Mouse (Mus musculus) thymus, postnatal 0 days (tissue): Measurements from ENCODE around the gene Spata45. TPM values are rescaled to one million over a fixed set of nuclear protein-coding genes. Genes with fewer than 3 reads are reported as not detected.
A peak's percentile ranks its signal among the peaks of the same experiment; 100 is the strongest.
"Not testable (repeated sequence)": the region's sequence is repeated elsewhere in the genome, so short reads cannot be mapped to it uniquely, and the experiment has no call there.

Experiments
- DNase-seq: peaks from one replicate; pipeline ENCODE4 v3.0.0-alpha.2; 2015; ENCODE audit warnings: low spot score
- polyA plus RNA-seq: library from polyadenylated mRNA; unstranded; fragments of >200 nt; fragmentation: Nextera tagmentation; extraction: Ambion mirVana; gene quantifications from 2 replicates; pipeline ENCODE4 v1.2.1, GENCODE M21; 2015

The Spata45 gene
- polyA plus RNA-seq, result not detected in 2 replicates

DNA sequence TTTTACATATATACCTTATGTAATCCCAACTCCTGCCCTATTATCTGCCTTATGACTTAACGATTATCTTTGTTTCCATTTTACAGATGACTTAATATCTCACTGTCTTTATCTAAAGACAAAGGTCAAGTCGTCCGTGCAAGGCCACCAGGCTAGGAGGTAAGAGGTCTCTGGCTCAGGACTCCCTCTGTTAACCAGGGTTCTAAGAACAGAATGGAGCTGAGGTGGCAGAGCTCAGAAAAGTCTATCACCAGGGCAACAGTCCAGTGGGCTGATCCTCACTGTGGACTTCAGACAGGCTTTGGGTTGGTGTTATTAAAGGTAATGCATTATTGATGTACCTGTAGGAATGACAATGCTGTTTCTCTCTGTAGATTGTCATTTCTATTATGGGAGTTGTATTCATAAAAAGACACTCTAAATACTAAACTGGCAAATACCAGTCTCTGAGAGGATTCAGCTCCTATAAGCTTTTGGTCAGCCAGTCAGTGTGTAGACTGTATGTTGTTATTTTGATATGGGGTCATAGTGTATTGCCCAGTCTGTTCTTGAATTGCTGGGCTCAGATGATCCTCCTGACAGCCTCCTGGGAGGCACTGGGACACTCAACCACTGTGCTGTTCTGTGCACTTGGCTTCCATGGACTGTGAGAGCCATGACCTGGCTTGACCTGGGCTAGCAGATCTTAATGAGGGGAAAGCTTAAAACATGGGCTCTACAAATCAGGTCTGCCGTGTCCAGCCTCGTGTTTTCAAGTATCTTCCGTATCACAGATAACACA, at the start of gene Spata45:
Spata45 (plus strand) TSS at position 86 of the 781 bp plus-strand sequence.
- DNase-seq, result no peak

DNA sequence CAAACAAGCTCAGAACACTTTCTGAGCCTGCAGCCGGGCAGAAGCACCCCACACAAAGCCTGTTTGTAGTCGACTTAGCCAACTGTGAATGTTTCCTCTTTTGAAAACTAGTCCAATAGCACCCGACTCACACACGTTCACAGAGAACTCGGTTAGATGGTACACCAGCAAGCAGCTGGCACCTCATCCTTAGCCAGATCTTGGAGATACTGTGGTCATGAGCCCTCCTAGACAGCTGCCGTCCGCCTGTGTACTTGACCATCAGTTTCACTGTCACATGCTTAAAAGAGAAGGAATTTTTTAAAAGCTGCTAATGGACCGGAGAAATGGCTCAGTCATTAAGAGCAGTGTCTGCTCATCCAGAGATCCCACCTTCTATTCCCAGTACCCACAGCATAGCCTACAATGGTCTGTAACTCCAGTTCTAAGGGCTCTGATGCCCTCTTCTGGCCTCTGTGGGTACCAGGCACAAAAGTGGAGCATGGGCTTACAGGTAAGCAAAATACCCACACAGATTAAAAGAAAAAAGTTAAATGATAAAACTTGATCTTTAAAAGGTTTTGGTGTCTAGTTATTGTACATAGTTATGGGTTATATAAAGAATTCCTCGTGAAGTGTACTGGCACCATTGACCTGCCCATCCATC, 46.9 kb upstream of the Spata45 start:
- DNase-seq, result no peak

DNA sequence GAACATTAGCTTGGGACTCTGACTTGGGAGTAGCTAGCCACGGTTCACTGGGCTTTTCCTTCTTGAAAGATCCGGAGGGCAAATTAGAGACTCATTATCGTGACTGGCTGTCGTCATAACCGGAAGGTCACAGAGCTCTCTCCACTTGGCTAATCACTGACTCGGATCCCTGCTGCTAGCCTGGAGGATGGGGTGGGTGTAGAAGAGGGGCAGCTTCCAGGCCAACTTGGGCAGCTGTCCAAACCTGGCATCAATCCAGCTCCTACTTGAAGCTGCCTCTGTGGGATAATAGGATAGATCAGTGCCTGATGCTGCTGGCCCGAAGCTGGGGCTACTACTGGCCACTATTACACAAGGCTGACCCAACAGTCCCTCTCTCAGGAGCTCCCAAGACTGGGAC, 40.9 kb upstream of the Spata45 start:
- DNase-seq, result no peak

DNA sequence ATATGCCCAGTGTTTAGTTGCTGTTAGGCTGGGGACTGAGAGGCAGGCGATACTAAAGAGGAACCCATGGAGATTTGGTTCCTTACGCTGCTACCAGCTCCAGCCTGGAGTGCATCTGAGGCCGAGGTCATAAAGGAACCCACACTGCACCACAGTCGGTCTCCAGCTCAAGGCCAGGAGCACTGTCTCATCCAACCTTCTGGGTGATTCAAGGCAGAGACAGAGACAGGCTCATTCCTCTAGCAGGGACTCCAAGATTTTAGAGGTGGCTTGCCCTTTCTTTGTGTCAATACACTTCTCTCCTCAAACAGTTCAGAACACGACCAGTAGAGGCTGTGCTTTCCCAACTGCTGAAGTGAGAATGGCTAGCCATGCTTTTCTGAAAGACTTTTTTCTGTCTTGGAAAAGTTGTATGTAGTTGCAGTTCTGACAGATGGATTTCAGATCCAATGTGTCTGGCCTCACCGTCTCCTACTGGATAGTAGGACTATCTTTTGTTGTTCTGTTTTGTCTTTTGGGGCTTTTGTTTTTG, 40.0 kb upstream of the Spata45 start:
- peak; percentile 18 for DNase-seq

DNA sequence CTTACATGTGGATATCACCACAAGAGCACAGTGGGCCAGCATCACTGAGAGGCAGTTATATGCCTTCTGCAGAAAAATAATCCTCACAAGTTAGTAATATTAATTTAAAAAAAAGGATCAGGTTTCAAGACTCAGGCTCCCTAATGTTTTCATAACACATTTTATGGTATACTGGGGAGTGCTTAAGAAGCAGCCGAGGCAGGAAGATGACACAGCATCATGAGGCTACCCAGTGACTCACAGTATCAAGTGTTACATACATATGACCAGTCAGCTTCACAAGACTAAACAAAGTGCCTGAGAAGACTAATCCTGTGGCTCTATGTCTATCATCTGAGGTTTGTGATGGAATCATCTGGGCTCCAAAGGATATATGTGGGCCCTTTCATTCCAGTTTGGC, 38.4 kb upstream of the Spata45 start:
- no peak for DNase-seq

DNA sequence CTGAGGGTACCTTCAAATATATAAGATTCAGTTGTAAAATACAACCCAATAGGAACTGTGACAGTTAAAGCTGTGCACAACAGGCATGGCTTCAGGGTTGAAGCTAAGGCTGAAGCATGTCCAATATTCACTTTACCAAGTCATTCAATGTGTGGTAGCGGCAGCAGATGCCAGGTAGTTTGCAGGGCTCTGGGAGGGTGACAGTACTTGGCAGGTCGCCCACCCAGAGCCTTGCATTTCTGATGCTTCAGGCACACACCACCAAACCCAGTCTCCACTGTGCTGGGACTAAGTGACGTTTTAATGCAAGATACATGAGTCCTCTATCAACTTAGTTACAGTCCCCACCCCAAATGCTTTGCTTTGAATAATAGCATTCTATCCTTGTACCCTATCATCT, 35.8 kb upstream of the Spata45 start:
- no peak for DNase-seq

DNA sequence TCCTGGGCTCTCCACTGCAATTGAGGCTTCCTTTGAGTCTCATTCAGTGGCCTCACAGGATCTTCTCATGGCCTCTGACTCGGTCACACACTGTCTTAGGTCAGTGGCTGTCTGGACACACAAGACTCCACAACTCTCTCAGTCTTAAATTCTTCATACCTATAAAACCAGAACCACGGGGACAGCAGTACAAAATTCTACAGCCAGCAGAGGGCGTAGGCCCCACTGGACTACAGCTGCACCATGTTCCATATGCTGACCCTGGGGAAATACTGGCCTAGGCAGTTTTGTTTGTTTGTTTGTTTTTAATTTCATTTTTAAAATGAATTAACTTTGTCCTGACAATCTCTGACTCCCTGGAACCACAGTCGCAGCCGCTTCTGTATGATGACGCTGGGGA, 34.2 kb upstream of the Spata45 start:
- DNase-seq, result peak; percentile 21

DNA sequence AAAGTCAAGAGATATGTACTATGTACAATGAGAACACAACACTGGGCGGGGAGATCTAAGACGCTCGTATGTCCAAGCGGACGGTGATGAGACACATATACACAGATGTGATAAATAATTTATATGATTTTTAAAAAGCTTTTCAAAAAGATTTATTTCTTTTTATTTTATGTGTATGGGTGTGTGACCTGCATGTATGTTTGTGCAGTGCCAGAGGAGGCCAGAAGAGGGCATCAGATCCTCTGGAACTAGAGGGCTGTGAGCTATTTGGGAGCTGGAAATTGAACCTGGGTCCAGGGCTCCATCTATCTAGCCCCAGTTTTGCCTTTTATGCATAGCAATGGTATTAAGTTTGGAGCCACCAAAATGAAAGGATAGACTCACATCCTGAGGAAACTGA, 27.7 kb upstream of the Spata45 start:
- DNase-seq, result no peak

DNA sequence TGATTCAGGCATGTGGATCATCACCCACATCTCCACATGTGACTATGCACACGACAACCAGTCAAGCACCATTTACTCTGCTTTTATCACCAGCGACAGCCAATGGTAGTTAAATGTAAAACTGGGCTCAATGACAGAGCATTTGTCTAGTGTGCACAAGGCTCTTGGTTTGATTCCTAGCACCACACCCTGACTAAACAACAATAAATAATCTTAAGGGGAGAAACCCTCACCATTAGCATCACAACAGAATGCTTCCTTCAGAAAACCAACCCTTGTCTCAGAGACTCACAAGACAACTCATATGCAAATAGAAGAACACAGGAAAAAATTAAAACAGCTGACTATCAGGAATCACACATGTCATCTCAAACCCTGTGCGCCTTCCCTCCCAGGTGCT, 22.2 kb upstream of the Spata45 start:
- no peak for DNase-seq

DNA sequence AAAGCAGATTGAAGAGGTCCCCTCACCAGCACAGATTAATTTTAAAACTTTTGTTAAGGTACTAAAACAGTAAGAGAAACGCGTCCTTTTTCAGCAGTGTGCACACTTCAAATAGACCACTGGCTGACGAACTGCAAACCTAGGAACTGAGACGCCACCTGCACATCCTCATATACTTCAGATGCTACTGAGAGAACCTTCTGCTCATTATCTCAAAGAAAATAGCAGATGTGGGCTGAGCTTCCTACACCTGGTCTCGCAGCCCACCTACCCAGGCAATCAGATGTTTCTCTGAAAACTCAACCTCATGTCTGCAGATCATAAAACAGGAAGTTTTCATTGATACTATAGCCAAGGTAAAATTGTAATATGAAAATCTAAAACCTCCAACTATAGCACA, 16.6 kb upstream of the Spata45 start:
- DNase-seq, result peak; percentile 83

DNA sequence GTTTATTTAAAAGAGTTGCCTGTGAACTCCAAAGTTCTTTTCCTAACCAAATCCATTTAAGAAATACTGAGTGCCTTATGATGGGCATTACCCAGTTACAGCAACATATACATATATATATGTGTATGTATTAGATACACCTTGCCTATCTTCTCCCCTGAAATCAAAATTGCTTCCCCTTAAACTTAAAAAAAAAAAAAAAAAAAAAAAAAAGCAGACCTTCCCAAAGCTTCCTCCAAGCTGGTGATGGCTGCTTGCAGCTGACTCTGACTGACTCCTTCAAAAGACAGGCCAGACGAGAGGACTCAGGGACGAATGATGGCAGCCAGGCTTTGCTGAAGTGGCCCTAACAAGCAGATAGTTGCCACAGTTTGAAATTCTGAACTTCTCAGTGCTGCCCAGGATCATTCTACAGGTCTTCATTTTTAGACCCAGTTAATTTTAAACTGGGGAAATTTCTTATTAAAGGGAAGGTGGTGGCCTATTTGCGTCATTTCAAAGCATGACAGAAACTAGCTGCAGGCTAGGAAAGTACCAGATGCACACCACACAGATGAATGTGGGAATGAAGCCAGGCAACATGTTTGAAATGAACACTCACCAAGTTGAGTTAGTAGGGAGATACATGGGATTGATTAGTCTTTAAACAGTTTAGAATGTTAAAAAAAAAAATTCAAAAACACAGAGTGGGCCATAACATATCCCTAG, 16.1 kb upstream of the Spata45 start:
- DNase-seq, result no peak

DNA sequence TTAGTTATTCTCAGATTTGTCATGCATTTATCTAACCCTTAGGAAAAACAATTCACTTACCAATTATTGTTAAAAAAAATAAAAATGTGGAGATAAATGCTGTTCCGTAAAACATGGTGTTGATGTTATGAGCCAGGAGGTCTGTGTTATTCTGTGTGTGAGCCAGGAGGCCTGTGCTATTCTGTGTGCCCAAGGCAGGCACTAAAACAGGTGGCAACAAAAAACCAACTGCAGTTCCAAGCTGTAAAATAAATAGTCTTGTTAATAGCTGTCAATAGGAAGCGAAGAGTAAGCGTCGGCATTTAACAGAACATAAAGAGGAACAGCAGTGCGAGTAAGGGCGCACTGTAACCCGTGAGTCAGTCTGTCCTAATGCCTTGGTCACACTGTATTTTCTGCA, 15.4 kb upstream of the Spata45 start:
- no peak for DNase-seq

DNA sequence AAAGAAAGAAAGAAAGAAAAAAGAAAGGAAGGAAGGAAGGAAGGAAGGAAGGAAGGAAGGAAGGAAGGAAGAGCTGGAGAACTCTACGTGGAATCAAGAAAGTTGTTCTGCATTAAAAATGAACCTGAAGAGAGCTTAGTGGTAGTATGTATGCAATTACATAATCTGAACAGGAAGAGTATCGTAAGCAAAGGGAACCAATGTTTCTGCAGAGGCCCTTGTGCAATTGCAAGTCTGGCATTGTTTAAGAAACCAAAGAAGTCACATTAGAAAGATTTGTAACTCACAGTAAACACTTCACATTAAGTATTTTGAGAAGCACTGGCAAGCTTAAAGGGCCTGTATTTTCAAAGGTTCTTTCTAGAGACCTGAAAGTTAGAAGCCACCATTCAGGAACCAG, 13.3 kb upstream of the Spata45 start:
- DNase-seq, result no peak

DNA sequence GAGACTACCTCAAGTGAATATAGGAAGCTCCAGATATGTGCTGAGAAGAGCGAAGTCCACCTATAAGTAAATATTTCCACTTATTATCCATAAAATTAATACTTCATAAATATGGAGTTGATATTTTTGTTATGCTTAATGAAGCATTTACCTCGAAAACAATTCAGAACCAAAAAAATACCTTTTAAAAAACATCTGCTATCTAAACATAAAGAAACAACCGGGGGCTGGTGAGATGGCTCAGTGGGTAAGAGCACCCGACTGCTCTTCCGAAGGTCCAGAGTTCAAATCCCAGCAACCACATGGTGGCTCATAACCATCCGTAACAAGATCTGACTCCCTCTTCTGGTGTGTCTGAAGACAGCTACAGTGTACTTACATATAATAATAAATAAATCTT, 12.6 kb upstream of the Spata45 start:
- DNase-seq, result not testable (repeated sequence)

DNA sequence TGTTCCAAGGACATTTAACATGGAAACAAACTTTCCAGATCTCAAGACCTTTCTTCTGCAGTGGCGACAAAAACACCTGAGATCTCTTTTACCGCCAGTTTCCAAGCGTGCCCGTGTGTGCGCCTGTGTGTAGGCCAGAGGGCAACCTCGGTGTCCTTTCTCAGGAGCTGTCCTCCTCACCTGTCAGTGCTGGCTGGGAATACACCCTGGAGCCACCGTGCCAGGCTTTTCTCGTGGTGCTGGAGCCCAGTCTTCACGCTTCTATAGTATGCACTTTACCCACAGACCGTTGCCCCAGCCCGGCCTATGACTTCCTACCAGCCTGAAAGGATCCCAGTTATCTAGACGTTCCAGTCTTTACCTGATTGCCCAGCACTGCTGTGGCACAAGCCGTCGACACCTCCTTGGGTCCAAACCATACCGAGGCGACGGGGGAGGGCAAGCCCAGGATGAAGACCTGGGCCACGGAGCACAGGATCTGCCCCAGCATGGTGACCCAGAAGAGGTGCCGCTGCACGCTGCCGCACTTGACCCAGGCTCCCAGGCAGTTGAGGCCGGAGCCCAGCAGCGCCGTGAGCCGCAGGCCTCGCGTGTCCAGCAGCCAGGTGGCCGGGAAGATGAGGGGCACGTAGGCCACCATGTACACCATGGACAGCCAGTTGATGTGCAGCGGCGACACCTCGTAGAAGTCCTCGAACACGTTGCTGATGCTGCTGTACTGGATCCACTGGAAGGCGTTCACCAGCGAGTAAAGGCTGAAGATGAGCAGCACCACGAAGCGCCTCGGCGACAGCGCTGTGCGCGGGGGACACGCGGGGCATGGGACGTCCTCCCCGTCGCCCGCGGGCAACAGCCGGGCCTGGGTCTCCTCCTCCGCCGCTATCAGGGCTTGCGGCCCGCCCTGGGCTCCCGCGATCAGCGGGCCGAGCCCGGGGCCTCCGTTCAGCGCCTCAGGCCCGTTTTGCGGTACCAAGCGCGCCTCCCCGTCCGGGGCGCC, 11.1 kb upstream of the Spata45 start:
- DNase-seq, result peak; percentile 15

DNA sequence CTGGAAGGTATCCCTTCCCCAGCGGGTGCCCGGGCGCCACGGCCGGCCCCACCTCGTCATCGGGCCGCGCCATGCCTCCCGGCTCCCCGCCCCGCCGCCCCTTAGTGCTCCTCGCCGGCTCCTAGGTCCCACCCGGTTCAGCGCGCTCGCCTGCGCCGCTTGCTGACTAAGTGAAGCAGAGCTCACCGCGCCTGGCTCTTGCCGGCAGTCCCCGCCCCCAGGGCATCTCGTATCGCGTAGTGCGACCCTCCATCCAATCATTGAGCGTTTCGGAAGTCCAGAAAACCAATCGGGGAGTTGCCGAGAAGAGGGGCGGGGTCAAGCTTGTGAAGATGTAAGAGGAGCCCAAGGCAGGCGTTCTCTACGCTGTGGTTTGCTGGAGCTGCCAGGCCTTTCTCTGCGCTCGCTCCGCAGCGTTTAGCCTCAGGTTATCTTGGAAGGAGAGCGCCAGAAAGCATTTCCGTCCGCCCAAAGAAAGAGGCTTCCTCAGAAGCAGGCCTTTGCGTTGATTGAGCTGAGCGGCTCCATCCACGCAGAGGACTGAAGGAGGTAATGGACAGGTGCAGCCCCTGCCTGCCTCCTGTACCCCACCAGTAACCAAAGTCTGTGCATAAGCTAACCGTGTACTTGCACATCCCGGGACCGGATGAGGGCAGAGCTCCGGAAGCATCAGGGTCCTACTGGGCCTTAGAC, 10.3 kb upstream of the Spata45 start, which contains the start of gene Flvcr1:
Flvcr1 (minus strand) TSS at position 138 of the 693 bp plus-strand sequence.
- DNase-seq, result peak; percentile 100

DNA sequence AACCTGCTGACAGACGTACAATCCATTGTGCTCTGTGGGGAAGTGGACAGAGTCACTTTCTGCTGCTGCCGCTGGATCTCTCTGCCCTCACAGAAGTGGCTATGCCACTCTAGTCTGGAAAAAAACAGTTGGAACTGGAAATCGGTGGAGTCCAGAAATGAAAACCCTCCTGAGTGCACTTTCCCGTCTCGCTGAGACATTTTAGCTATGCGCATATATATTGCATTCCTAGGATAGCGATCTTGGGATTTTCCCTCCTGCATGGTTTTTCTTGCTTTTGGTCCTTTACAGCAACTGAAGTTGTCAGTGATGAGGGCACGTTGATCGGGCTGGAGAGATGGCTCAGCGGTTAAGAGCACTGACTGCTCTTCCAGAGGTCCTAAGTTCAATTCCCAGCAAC, 6.3 kb upstream of the Spata45 start:
- DNase-seq, result no peak

DNA sequence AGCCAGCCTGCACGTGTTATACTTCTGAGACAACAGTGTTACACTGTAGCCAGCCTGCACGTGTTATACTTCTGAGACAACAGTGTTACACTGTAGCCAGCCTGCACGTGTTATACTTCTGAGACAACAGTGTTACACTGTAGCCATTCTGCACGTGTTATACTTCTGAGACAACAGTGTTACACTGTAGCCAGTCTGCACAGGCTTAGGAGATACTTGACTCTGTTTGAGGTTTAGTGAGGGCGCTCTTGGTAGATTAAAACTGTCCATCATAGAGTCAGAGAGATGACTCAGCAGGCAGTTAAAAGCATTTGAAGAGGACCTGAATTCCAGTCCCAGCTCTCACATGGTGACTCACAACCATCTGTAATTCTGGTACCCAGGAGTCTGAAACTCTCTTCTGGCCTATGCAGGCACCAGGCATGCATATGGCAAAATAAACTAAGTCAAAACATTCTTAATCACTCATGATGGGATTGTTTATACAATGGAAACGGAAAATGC, 5.5 kb upstream of the Spata45 start:
- DNase-seq, result not testable (repeated sequence)

DNA sequence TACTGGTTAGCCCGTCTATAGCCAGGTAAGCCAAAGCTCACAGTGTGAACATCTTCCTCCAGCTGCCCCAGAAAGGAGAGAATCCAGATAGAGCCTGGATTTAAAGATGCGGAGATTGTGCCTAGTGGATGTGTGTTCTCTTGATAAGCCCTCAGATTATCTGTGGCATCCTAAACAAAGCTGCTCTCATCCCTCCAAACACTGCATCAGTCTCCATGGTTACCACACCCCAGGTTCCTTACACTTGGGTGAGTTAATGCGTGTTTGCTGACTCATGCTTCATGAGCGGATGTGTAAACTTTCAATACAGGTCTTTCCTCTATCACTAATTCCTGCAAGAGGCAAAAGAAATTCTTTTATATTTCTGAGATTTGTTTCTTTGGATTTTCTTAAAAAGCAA, 790 bp upstream of the Spata45 start:
- no peak for DNase-seq

DNA sequence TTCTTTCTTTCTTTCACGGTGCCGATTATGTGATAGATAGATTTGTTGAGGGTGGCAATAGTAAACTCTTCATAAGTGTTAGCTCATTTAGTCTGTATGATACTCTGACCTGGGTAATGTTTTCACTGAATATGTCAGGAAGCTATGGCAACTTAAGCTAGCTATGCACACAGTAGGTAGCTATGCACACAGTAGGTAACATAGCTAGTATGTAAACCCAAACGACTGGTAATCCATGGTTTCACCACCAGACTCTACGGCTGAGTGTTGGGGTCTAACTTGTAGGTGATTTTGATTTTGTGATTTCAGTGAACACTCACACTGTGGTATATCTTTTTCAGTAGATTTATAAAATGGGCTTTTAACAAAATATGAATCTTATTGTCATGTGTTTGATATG, 1.6 kb downstream of the Spata45 start:
- no peak for DNase-seq
